16 mouse cellular contexts compared by ENCODE assay signal in the genomic region with DNA sequence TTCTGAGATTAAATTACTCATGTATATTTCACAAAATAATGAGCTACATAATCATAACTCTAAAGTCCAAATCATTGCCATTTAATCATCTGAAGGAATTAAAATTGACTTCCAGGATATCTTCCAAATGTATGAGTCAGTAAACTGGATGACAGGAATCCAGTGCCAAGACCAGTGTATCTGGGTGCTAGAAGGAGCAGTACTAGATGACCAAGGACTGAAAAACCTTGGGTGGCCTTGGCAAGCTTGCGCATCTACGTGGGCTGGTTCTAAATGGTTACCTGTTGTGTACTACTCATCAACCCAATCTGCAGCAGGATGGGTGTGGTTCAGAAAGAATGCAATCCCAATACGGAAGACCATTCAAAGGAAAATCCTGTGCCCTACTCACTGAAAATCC.
"Had no signal": no experiment of that assay in that cellular context is flagged by ENCODE, and none has a peak within 500 bp of the region (broad histone marks: within the 10 kb centered on the region; RNA-seq: fewer than 3 reads in every experiment).

No protein-coding gene starts in this region.

- H3K4me1 ChIP-seq: midbrain, embryonic 10.5 days; neural tube, embryonic 15.5 days; stomach, embryonic 15.5 days had no signal

- DNase-seq: kidney, postnatal 10 days; kidney, postnatal 4 days; left cerebral cortex, postnatal 4 days; lung, adult 18-20 months; lung, postnatal 36 days; midbrain, embryonic 14.5 days; right cerebral cortex, postnatal 4 days; spleen, adult 18-20 months; thymus, postnatal 36 days had no signal

- H3K27ac ChIP-seq: layer of hippocampus, adult 2 months; limb, embryonic 13.5 days; liver, embryonic 14.5 days; midbrain, embryonic 10.5 days; neural tube, embryonic 15.5 days; stomach, embryonic 15.5 days had no signal

- H3K4me3 ChIP-seq: layer of hippocampus, adult 2 months; limb, embryonic 13.5 days; midbrain, embryonic 10.5 days; myocyte; neural tube, embryonic 15.5 days; stomach, embryonic 15.5 days had no signal
